Mouse (Mus musculus): ENCODE data around the gene Abhd12. TPM values are rescaled to one million over a fixed set of nuclear protein-coding genes. Genes with fewer than 3 reads are reported as not detected.
A peak's percentile ranks its signal among the peaks of the same experiment; 100 is the strongest.

The Abhd12 gene
- total and polyA plus RNA-seq, 2 experiments from 2014 or later: 158 to 164 TPM

DNA sequence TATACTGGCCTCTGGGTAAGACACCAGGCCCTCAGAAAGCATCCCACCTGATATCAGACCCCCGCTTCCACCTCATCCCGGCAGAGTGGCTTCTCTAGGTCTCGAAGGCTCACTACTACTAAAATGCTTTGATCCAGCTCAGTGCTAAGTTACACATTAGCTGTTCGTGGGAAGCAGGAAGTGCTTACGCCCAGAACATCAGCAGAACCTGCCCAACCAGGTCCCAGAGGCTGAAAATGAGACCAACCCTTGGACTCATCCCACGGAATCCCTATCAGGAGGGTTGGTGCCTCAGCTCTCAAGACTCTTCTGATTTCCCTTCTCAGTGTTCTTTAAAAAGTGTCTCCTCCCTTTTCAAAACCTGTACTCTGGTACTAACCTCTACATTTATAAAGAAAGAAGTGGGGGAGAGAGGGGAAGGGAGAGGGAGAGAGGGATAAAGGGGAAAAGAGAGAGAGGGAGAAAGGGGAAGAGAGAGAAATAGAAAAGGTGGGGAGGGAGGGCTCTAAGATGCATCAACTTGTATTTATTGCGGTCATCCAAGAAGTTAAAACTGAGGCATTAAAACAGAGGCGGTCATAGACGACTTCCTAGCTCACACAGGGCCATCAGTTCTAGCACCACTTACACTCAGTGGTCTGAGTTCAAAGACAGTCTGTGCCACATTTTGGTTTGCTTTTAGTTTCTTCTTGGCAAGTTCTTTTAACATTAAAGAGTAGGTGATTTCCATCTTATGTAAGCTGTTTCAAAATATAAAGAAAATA lies 45.6 kb downstream of the Abhd12 start:
- no peaks in the 10 kb centered on the region for H3K4me1 ChIP-seq (ENCODE audit: insufficient read depth, low read length)
- no peak for TF ChIP-seq CTCF (IDR thresholded peaks at IDR 0.05; ENCODE audit: low read depth)
- no peak overlapping the region for H3K4me2 ChIP-seq (ENCODE audit: low read depth, low read length)
- ATAC-seq (no peak), DNase-seq (ENCODE audit: low spot score) (no peak)
- H3K9me3 ChIP-seq (ENCODE audit: low read length): no peaks in the 10 kb centered on the region
- H3K4me3 ChIP-seq (ENCODE audit: low read length): no peak overlapping the region
- no peaks in the 10 kb centered on the region for H3K27me3 ChIP-seq (ENCODE audit: insufficient read depth, low read length)
- H3K27ac ChIP-seq: no peak overlapping the region
- no peak overlapping the region for H3K9ac ChIP-seq (replicated peaks; ENCODE audit: low read length)
- 90% methylated on average over 9 of the region's 9 CpGs for WGBS
- H3K36me3 ChIP-seq (ENCODE audit: insufficient read depth, low read length): no peaks in the 10 kb centered on the region

DNA sequence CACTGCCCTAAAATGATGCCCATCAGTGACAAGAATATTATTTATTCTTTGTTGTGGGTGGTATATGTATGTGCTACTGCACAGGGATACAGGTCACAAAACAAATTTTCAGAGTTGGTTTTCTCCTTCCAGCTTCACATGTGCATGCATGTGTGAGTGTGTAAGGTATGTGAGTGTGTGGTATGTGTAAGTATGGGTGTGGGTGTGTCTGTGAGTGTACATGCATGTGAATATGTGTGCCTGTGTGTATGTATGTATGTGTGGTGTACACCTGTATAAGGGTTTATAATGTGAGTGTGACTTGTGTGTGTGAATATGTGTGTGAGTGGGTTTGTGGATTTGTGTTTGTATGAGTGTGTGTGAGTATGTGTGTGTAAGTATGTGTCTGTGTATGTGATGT lies 49.4 kb downstream of the Abhd12 start:
- Histone ChIP-seq H3K9me3 (ENCODE audit: low read length) (no peaks in the 10 kb centered on the region), H3K4me2 (ENCODE audit: low read depth, low read length) (no peak overlapping the region), H3K27me3 (ENCODE audit: insufficient read depth, low read length) (no peaks in the 10 kb centered on the region), H3K27ac (no peak overlapping the region), H3K4me3 (ENCODE audit: low read length) (no peak overlapping the region), H3K4me1 (ENCODE audit: insufficient read depth, low read length) (no peaks in the 10 kb centered on the region), H3K36me3 (ENCODE audit: insufficient read depth, low read length) (no peaks in the 10 kb centered on the region), H3K9ac (replicated peaks; ENCODE audit: low read length) (no peak overlapping the region)
- DNase-seq (ENCODE audit: low spot score) (no peak), ATAC-seq (no peak)
- TF ChIP-seq CTCF (IDR thresholded peaks at IDR 0.05; ENCODE audit: low read depth): no peak

DNA sequence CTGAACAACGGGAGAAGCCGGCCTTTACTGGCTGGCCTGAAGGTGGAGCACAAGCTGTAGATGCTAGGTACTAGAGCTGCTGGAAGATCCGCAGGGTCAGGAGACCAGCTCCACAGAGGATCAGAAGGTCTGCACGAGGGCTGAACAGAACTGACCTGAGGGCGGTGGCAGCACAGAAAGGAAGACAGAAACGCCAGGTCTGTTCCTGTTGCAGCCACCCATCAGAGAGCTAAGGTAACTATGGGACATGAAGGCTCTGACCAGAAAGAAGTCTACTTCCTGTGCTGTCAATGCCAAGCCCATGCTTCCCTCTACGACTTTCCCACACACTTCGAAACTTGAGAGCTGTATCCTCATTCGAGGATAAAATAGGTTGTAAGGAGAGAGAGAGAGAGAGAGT lies 53.3 kb downstream of the Abhd12 start:
- WGBS: 87% methylated on average over 9 of the region's 9 CpGs
- Histone ChIP-seq H3K27ac (no peak overlapping the region), H3K4me3 (ENCODE audit: low read length) (no peak overlapping the region), H3K4me2 (ENCODE audit: low read depth, low read length) (no peak overlapping the region), H3K9me3 (ENCODE audit: low read length) (no peaks in the 10 kb centered on the region), H3K36me3 (ENCODE audit: insufficient read depth, low read length) (no peaks in the 10 kb centered on the region), H3K27me3 (ENCODE audit: insufficient read depth, low read length) (no peaks in the 10 kb centered on the region), H3K9ac (replicated peaks; ENCODE audit: low read length) (no peak overlapping the region), H3K4me1 (ENCODE audit: insufficient read depth, low read length) (0 out of 2 replicates have a peak, but pooled peaks cover 3% of the 10 kb centered on the region)
- DNase-seq (ENCODE audit: low spot score) (no peak), ATAC-seq (no peak)
- TF ChIP-seq CTCF (IDR thresholded peaks at IDR 0.05; ENCODE audit: low read depth): no peak

DNA sequence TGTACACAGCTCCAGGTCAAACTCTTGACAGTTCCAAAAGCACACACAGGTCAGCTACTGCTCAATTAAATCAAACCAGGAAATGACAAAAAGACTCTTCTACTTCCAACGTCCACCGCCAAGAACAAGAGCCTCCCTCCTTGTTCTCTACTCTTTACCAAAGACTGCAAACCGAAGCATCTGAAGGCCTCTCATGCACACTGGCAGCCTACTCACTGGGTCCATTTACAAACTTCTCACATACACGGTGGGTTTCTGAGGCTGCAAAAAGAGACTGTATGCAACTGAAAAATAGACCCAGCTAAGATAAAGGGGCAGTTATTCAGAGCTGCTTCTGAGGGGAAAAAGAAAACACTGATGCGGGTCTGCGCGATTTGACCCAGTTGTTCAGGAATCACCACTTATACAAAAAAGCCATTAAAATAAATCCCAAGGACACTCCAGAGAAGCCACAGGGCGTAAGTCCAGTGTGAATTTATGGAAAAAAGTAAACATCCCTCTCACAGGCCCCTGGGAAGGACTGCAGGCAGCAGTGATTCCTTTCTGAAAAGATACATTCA lies 57.0 kb downstream of the Abhd12 start:
- WGBS: 59% methylated on average over 8 of the region's 8 CpGs
- Histone ChIP-seq H3K9ac (replicated peaks; ENCODE audit: low read length) (no peak overlapping the region), H3K27ac (peak overlapping the region; percentile 62), H3K9me3 (ENCODE audit: low read length) (no peaks in the 10 kb centered on the region), H3K4me3 (ENCODE audit: low read length) (no peak overlapping the region), H3K27me3 (ENCODE audit: insufficient read depth, low read length) (no peaks in the 10 kb centered on the region), H3K36me3 (ENCODE audit: insufficient read depth, low read length) (no peaks in the 10 kb centered on the region), H3K4me2 (ENCODE audit: low read depth, low read length) (no peak overlapping the region), H3K4me1 (ENCODE audit: insufficient read depth, low read length) (0 out of 2 replicates have a peak, but pooled peaks cover 14% of the 10 kb centered on the region)
- TF ChIP-seq CTCF (IDR thresholded peaks at IDR 0.05; ENCODE audit: low read depth): no peak
- peak; percentile 56 for DNase-seq (ENCODE audit: low spot score)
- peak; percentile 84 for ATAC-seq

DNA sequence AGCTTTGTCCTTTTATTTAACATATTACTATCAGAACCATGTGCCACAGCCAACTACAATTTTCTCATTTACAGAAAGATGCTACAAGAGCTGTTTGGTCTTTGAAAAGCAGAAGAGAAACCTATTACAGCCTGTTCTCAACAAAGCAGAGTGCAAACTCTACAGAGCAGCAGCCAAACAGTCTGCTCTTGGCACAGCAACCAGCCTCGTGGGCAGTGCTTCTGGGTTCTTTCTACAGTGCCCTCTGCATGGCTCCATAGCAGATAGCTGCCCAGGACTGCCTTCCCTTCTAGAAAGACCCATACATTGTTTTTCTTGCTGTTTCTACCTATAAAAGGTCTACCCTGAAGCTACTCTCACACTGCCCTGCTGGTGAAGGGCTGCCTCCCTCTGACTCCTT lies 59.7 kb downstream of the Abhd12 start:
- H3K4me1 ChIP-seq (ENCODE audit: insufficient read depth, low read length): 0 out of 2 replicates have a peak, but pooled peaks cover 14% of the 10 kb centered on the region
- H3K9ac ChIP-seq (replicated peaks; ENCODE audit: low read length): no peak overlapping the region
- WGBS: 56% methylated on average over 1 of the region's 1 CpGs
- peak; percentile 37 for DNase-seq (ENCODE audit: low spot score)
- no peak overlapping the region for H3K4me2 ChIP-seq (ENCODE audit: low read depth, low read length)
- no peak overlapping the region for H3K4me3 ChIP-seq (ENCODE audit: low read length)
- H3K27me3 ChIP-seq (ENCODE audit: insufficient read depth, low read length): no peaks in the 10 kb centered on the region
- peaks cover 3% of the 10 kb centered on the region for H3K36me3 ChIP-seq (ENCODE audit: insufficient read depth, low read length)
- no peak for ATAC-seq
- no peaks in the 10 kb centered on the region for H3K9me3 ChIP-seq (ENCODE audit: low read length)
- peak overlapping the region; percentile 69 for H3K27ac ChIP-seq
- no peak for TF ChIP-seq CTCF (IDR thresholded peaks at IDR 0.05; ENCODE audit: low read depth)

DNA sequence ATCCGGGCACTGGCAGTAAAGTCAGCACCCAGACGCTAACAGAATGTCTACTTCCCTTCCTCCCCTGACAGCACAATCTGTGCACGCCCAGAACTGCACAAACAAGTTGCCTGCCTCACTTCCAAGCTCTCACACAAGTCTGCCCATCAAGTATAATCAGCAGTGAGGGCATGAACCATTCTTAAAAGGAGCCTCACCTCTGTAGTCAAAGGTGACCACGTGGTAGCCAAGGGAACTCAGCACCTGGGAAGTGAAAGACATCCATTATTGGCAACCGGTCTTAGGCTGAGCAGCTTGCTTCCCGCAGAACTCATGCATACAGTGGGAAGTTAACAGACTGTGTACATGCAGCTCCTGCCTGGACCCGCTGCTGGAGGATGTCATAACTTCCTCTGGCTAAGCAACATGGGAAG lies 62.5 kb downstream of the Abhd12 start:
- Histone ChIP-seq H3K9me3 (ENCODE audit: low read length) (no peaks in the 10 kb centered on the region), H3K9ac (replicated peaks; ENCODE audit: low read length) (no peak overlapping the region), H3K27me3 (ENCODE audit: insufficient read depth, low read length) (no peaks in the 10 kb centered on the region), H3K36me3 (ENCODE audit: insufficient read depth, low read length) (peaks cover 14% of the 10 kb centered on the region), H3K4me2 (ENCODE audit: low read depth, low read length) (no peak overlapping the region), H3K4me3 (ENCODE audit: low read length) (no peak overlapping the region), H3K4me1 (ENCODE audit: insufficient read depth, low read length) (0 out of 2 replicates have a peak, but pooled peaks cover 11% of the 10 kb centered on the region), H3K27ac (peak overlapping the region; percentile 20; the same call in 1 of the 2 replicates)
- TF ChIP-seq CTCF (IDR thresholded peaks at IDR 0.05; ENCODE audit: low read depth): no peak
- DNase-seq (ENCODE audit: low spot score) (no peak), ATAC-seq (no peak)
- WGBS: 81% methylated on average over 7 of the region's 7 CpGs

DNA sequence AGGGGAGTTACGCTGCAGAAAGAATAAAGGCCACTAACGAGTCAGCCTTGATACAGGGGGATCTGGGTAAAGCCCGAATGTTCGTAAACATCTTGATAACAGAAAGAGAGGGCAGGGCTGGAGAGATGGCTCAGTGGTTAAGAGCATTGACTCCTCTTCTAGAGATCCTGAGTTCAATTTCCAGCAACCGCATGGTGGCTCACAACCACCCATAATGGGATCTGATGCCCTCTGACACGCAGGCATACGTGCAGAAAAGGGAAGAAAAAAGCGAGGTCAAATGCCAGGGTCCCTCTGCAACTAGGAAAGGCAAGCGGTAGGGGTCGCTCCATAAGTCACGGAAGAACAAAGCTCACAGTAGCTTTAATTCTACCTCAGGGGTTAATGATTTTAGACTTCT lies 63.4 kb downstream of the Abhd12 start:
- Histone ChIP-seq H3K4me2 (ENCODE audit: low read depth, low read length) (no peak overlapping the region), H3K27ac (no peak overlapping the region), H3K27me3 (ENCODE audit: insufficient read depth, low read length) (no peaks in the 10 kb centered on the region), H3K9ac (replicated peaks; ENCODE audit: low read length) (no peak overlapping the region), H3K4me1 (ENCODE audit: insufficient read depth, low read length) (0 out of 2 replicates have a peak, but pooled peaks cover 11% of the 10 kb centered on the region), H3K4me3 (ENCODE audit: low read length) (no peak overlapping the region), H3K9me3 (ENCODE audit: low read length) (no peaks in the 10 kb centered on the region), H3K36me3 (ENCODE audit: insufficient read depth, low read length) (peaks cover 15% of the 10 kb centered on the region)
- ATAC-seq (no peak), DNase-seq (ENCODE audit: low spot score) (no peak)
- 58% methylated on average over 11 of the region's 11 CpGs for WGBS
- TF ChIP-seq CTCF (IDR thresholded peaks at IDR 0.05; ENCODE audit: low read depth): no peak
